Mouse (Mus musculus): Measurements from ENCODE around the gene Anxa11.
"Not testable (repeated sequence)": the region's sequence is repeated elsewhere in the genome, so short reads cannot be mapped to it uniquely, and the experiment has no call there.

- TF ChIP-seq CTCF (IDR thresholded peaks at IDR 0.05; ENCODE audit: low read depth); EP300 (optimal IDR thresholded peaks at IDR 0.05): not testable (repeated sequence)
Measured at GRCm38 (mm10) chr14:25908976-25909375, 67.0 kb downstream of the Anxa11 start.
